Mouse (Mus musculus) kidney, postnatal 0 days (tissue): Measurements from ENCODE around the gene Armh4. TPM values are rescaled to one million over a fixed set of nuclear protein-coding genes. Genes with fewer than 3 reads are reported as not detected.

ENCODE experiments used
- ATAC-seq: fragments of 200-750 bp; cut with Nextera tagmentation; replicated peaks from 2 replicates; pipeline ENCODE4 v1.8.0; 2017; ENCODE audit warnings: low read depth, moderate number of reproducible peaks, moderate TSS enrichment, moderate library complexity; ENCODE audit not compliant: low FRiP score
- DNase-seq: peaks from one replicate; pipeline ENCODE4 v3.0.0-alpha.2; 2016; ENCODE audit warnings: low spot score
- H3K27ac ChIP-seq: fragments of 300-500 bp; sonication (generic); 2 replicates; pipeline ENCODE4 v1.5.1; 2014; ENCODE audit warnings: mild to moderate bottlenecking
- H3K27me3 ChIP-seq: fragments of 300-500 bp; sonication (generic); 2 replicates; pipeline ENCODE4 v1.6.1; 2014; ENCODE audit warnings: low read length, mixed read lengths; ENCODE audit not compliant: insufficient read depth
- H3K36me3 ChIP-seq: fragments of 300-500 bp; sonication (generic); 2 replicates; pipeline ENCODE4 v1.6.1; 2014; ENCODE audit warnings: low read length, mixed read lengths; ENCODE audit not compliant: insufficient read depth
- H3K4me1 ChIP-seq: fragments of 300-500 bp; sonication (generic); replicated peaks from 2 replicates; pipeline ENCODE4 v1.6.1; 2014; ENCODE audit warnings: antibody characterized with exemption, low read length, mixed read lengths; ENCODE audit not compliant: insufficient read depth
- H3K4me2 ChIP-seq: fragments of 300-500 bp; sonication (generic); 2 replicates; pipeline ENCODE4 v1.6.1; 2014; ENCODE audit warnings: mild to moderate bottlenecking, low read length, moderate library complexity, mixed read lengths
- H3K4me3 ChIP-seq: fragments of 300-500 bp; sonication (generic); replicated peaks from 2 replicates; pipeline ENCODE4 v1.5.1; 2014; ENCODE audit warnings: low read depth, low read length
- H3K9ac ChIP-seq: fragments of 300-500 bp; sonication (generic); 2 replicates; pipeline ENCODE4 v1.6.1; 2014; ENCODE audit warnings: low read depth, low read length
- H3K9me3 ChIP-seq: fragments of 300-500 bp; sonication (generic); replicated peaks from 2 replicates; pipeline ENCODE4 v1.6.1; 2016; ENCODE audit warnings: low read length, inconsistent platforms, mixed read lengths
- CTCF ChIP-seq: IDR thresholded peaks from 2 replicates; pipeline ENCODE4 v1.5.1; 2016; ENCODE audit warnings: antibody characterized with exemption, low read depth, mild to moderate bottlenecking, moderate library complexity
- WGBS: fragments of 180-500 bp; shearing (Covaris S2); extraction: QIAGEN DNeasy Blood & Tissue Kit; methylation state at CpG from one replicate; pipeline ENCODE4 v1.1.7; 2014; 5-methylcytosine and 5-hydroxymethylcytosine counted together
- polyA plus RNA-seq: library from polyadenylated mRNA; unstranded; fragments of >200 nt; fragmentation: Nextera tagmentation; extraction: Ambion mirVana; gene quantifications from 2 replicates; pipeline ENCODE4 v1.2.1, GENCODE M21; 2015

Armh4 gene
- polyA plus RNA-seq, 1 experiment from 2014 or later, result 6.3 TPM

DNA sequence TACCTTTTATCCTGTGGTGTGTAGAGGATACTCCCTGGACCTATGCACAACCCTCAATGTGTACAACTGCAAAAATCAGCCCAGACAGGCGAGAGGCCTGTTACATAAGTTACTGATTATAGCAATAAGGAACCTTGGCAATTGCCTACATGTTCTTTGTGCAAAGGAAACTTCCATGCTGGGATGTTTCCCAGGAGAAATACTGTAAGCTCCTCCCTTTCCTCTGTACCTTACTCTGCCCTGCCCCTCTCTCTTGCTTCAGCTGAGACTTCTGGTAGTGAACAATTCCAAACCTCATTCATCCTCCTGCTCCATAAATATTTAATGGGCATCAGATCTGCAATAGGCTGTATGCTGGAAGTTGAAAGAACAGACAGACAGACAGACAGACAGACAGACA lies 145.8 kb downstream of the Armh4 start:
- no peak overlapping the region for H3K27ac ChIP-seq
- DNase-seq, result no peak
- TF ChIP-seq CTCF, result no peak
- no peaks in the 10 kb centered on the region for H3K9me3 ChIP-seq
- H3K9ac ChIP-seq, result no peak overlapping the region
- no peak for ATAC-seq
- whole genome bisulfite sequencing, result 74% methylated on average over 1 of the region's 1 CpGs
- no peaks in the 10 kb centered on the region for H3K4me1 ChIP-seq
- no peaks in the 10 kb centered on the region for H3K27me3 ChIP-seq
- no peaks in the 10 kb centered on the region for H3K36me3 ChIP-seq
- no peak overlapping the region for H3K4me3 ChIP-seq
- no peak overlapping the region for H3K4me2 ChIP-seq

DNA sequence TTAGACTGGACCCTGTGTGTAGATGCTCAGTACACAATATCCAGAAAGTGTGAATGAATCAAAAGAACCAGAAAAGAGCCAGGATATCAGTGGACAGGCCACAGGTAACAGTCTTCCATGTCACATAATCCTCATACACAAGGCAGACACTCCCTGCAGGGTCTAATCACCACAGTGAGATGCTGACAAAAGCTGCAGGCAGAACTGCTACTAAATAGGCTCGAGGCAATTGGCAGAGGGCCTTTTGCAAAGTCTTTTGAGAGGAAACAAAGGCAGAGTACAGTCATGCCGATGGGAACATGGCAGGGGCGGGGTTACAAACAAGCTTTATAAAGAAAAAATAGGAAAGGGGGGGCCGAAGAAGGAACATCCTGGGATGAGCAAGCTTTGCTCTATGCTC lies 157.1 kb downstream of the Armh4 start:
- no peak overlapping the region for H3K4me2 ChIP-seq
- H3K4me3 ChIP-seq, result no peak overlapping the region
- H3K4me1 ChIP-seq, result no peaks in the 10 kb centered on the region
- DNase-seq (no peak), ATAC-seq (no peak)
- no peaks in the 10 kb centered on the region for H3K36me3 ChIP-seq
- no peak overlapping the region for H3K9ac ChIP-seq
- H3K9me3 ChIP-seq, result no peaks in the 10 kb centered on the region
- TF ChIP-seq CTCF, result no peak
- H3K27ac ChIP-seq, result no peak overlapping the region
- H3K27me3 ChIP-seq, result no peaks in the 10 kb centered on the region
- WGBS, result 74% methylated on average over 4 of the region's 4 CpGs

Other genes with a start within 250 kb of the Armh4 start
- not detected in 2 replicates for gene Olfr722, start 118.6 kb upstream of the Armh4 start, polyA plus RNA-seq
- gene Olfr723, start 148.4 kb upstream of the Armh4 start, polyA plus RNA-seq, result not detected in 2 replicates
- not detected in 2 replicates for gene Olfr724, start 179.9 kb upstream of the Armh4 start, polyA plus RNA-seq